Mouse (Mus musculus) olfactory bulb, adult 2 months (tissue): ENCODE results near the gene Ppp6c. TPM values are rescaled to one million over a fixed set of nuclear protein-coding genes. Genes with fewer than 3 reads are reported as not detected.
"Not testable (repeated sequence)": the region's sequence is repeated elsewhere in the genome, so short reads cannot be mapped to it uniquely, and the experiment has no call there.

Source experiments
- H3K27ac ChIP-seq: fragments of 200-500 bp; 2 replicates; pipeline ENCODE4 v1.5.1; 2012; ENCODE audit warnings: low read depth, low read length; ENCODE audit not compliant: insufficient read depth
- H3K4me1 ChIP-seq: fragments of 200-500 bp; 2 replicates; pipeline ENCODE4 v1.6.1; 2012; ENCODE audit warnings: low read length; ENCODE audit not compliant: control insufficient read depth, insufficient read depth
- H3K4me3 ChIP-seq: fragments of 200-500 bp; 2 replicates; pipeline ENCODE4 v1.5.1; 2012; ENCODE audit warnings: mild to moderate bottlenecking, low read depth, low read length, moderate library complexity; ENCODE audit not compliant: insufficient read depth
- CTCF ChIP-seq: fragments of 200-500 bp; IDR thresholded peaks from 2 replicates; pipeline ENCODE4 v1.5.1; 2012; ENCODE audit warnings: low read depth, mild to moderate bottlenecking, low read length, moderate library complexity; ENCODE audit not compliant: insufficient read depth
- POLR2A ChIP-seq: fragments of 200-500 bp; IDR thresholded peaks from 2 replicates; pipeline ENCODE4 v1.6.1; 2012; ENCODE audit warnings: mild to moderate bottlenecking, low read depth, low read length, moderate library complexity; ENCODE audit not compliant: insufficient read depth
- WGBS: fragments of 180-500 bp; shearing (Covaris S2); methylation state at CpG from one replicate; pipeline ENCODE4 v1.1.7; 2018; 5-methylcytosine and 5-hydroxymethylcytosine counted together
- polyA plus RNA-seq: library from polyadenylated mRNA; stranded (reverse); fragments of >200 nt; gene quantifications from 2 replicates; pipeline ENCODE4 v1.2.4, GENCODE M21; 2012; ENCODE audit warnings: low replicate concordance; ENCODE audit not compliant: missing spikeins, insufficient read depth, insufficient read length

The Ppp6c gene
- polyA plus RNA-seq: not detected in 2 replicates

- WGBS: under 1% methylated on average over 53 of the region's 56 CpGs
- H3K4me3 ChIP-seq: peak within 1 kb of the TSS; percentile 100
- TF ChIP-seq CTCF (no peak), POLR2A (peak; percentile 83)
- no peaks in the 10 kb centered on the region for H3K4me1 ChIP-seq
- peak within 1 kb of the TSS; percentile 97 for H3K27ac ChIP-seq
Observed at GRCm38 (mm10) chr2:39226019-39226640, at the start of gene Ppp6c. Ppp6c (minus strand) TSS chr2:39226451.

GRCm38 (mm10) chr2:39268357-39268756 is 42.1 kb upstream of the Ppp6c start:
- Histone ChIP-seq H3K4me1 (no peaks in the 10 kb centered on the region), H3K27ac (no peak overlapping the region), H3K4me3 (no peak overlapping the region)
- TF ChIP-seq POLR2A (no peak), CTCF (no peak)
- WGBS: 56% methylated on average over 3 of the region's 3 CpGs

GRCm38 (mm10) chr2:39252275-39252674 is 26.0 kb upstream of the Ppp6c start:
- H3K4me1 ChIP-seq, H3K4me3 ChIP-seq, H3K27ac ChIP-seq: not testable (repeated sequence)
- 87% methylated on average over 11 of the region's 11 CpGs for WGBS

- WGBS: 94% methylated on average over 10 of the region's 11 CpGs
- not testable (repeated sequence) for H3K4me1 ChIP-seq, H3K27ac ChIP-seq, H3K4me3 ChIP-seq
Observed at GRCm38 (mm10) chr2:39246862-39247261, 20.6 kb upstream of the Ppp6c start.

GRCm38 (mm10) chr2:39226731-39227130 is 480 bp upstream of the Ppp6c start:
- Histone ChIP-seq H3K27ac (no peak overlapping the region), H3K4me1 (no peaks in the 10 kb centered on the region), H3K4me3 (no peak overlapping the region)
- WGBS: 19% methylated on average over 3 of the region's 3 CpGs
- no peak for TF ChIP-seq POLR2A

GRCm38 (mm10) chr2:39225331-39226018 is 776 bp downstream of the Ppp6c start:
- 1% methylated on average over 36 of the region's 36 CpGs for WGBS
- not testable (repeated sequence) for H3K4me1 ChIP-seq
- Histone ChIP-seq H3K27ac (peak overlapping the region; percentile 97; the same call in 1 of the 2 replicates), H3K4me3 (peak overlapping the region; percentile 100)

GRCm38 (mm10) chr2:39224621-39225020 is 1.6 kb downstream of the Ppp6c start:
- Histone ChIP-seq H3K4me3 (no peak overlapping the region), H3K27ac (no peak overlapping the region), H3K4me1 (no peaks in the 10 kb centered on the region)
- TF ChIP-seq CTCF: no peak

- Histone ChIP-seq H3K4me3 (no peak overlapping the region), H3K27ac (no peak overlapping the region), H3K4me1 (no peaks in the 10 kb centered on the region)
- TF ChIP-seq CTCF: no peak
- no peak for TF ChIP-seq POLR2A
- 89% methylated on average over 6 of the region's 6 CpGs for WGBS
Observed at GRCm38 (mm10) chr2:39220010-39220409, 6.2 kb downstream of the Ppp6c start.

GRCm38 (mm10) chr2:39219034-39219433 is 7.2 kb downstream of the Ppp6c start:
- Histone ChIP-seq H3K4me3 (no peak overlapping the region), H3K4me1 (no peaks in the 10 kb centered on the region), H3K27ac (no peak overlapping the region)
- TF ChIP-seq CTCF (no peak), POLR2A (no peak)
- WGBS: 88% methylated on average over 3 of the region's 3 CpGs

- TF ChIP-seq POLR2A: no peak
- TF ChIP-seq CTCF: no peak
- WGBS: 91% methylated on average over 4 of the region's 4 CpGs
- Histone ChIP-seq H3K27ac (no peak overlapping the region), H3K4me1 (no peaks in the 10 kb centered on the region), H3K4me3 (no peak overlapping the region)
Observed at GRCm38 (mm10) chr2:39217150-39217549, 9.1 kb downstream of the Ppp6c start.
